Mouse (Mus musculus): Measurements from ENCODE around the gene Plgrkt. TPM values are rescaled to one million over a fixed set of nuclear protein-coding genes. Genes with fewer than 3 reads are reported as not detected.

The Plgrkt gene
- polyA plus RNA-seq, 1 experiment from 2014 or later, result 147 TPM

GRCm38 (mm10) chr19:29311791-29312190 is 55.4 kb downstream of the Plgrkt start:
- Histone ChIP-seq H3K27me3 (replicated peaks; ENCODE audit: control insufficient read depth, insufficient read depth, low read length) (no peaks in the 10 kb centered on the region), H3K9ac (ENCODE audit: low read depth, low read length) (no peak overlapping the region), H3K36me3 (ENCODE audit: control insufficient read depth, insufficient read depth) (peaks cover 30% of the 10 kb centered on the region), H3K4me2 (replicated peaks; ENCODE audit: low read depth) (no peak overlapping the region), H3K4me3 (ENCODE audit: low read depth, low read length) (no peak overlapping the region), H3K9me3 (ENCODE audit: control insufficient read depth) (no peaks in the 10 kb centered on the region), H3K4me1 (replicated peaks; ENCODE audit: control insufficient read depth, insufficient read depth, low read length) (no peaks in the 10 kb centered on the region), H3K27ac (ENCODE audit: low read depth, low read length) (no peak overlapping the region; the same call in 1 of the 2 replicates)
- 96% methylated on average over 8 of the region's 8 CpGs for WGBS
- no peak for TF ChIP-seq CTCF (IDR thresholded peaks at IDR 0.05; ENCODE audit: low read depth)
- ATAC-seq, result no peak

GRCm38 (mm10) chr19:29308832-29309231 is 58.4 kb downstream of the Plgrkt start:
- Histone ChIP-seq H3K4me2 (replicated peaks; ENCODE audit: low read depth) (no peak overlapping the region), H3K9me3 (ENCODE audit: control insufficient read depth) (no peaks in the 10 kb centered on the region), H3K9ac (ENCODE audit: low read depth, low read length) (no peak overlapping the region), H3K4me1 (replicated peaks; ENCODE audit: control insufficient read depth, insufficient read depth, low read length) (no peaks in the 10 kb centered on the region), H3K27ac (ENCODE audit: low read depth, low read length) (no peak overlapping the region), H3K27me3 (replicated peaks; ENCODE audit: control insufficient read depth, insufficient read depth, low read length) (no peaks in the 10 kb centered on the region), H3K36me3 (ENCODE audit: control insufficient read depth, insufficient read depth) (peaks cover 37% of the 10 kb centered on the region), H3K4me3 (ENCODE audit: low read depth, low read length) (no peak overlapping the region)
- ATAC-seq, result no peak
- TF ChIP-seq CTCF (IDR thresholded peaks at IDR 0.05; ENCODE audit: low read depth), result peak; percentile 40

GRCm38 (mm10) chr19:29302119-29302518 is 65.1 kb downstream of the Plgrkt start:
- WGBS, result 91% methylated on average over 2 of the region's 2 CpGs
- no peak for TF ChIP-seq CTCF (IDR thresholded peaks at IDR 0.05; ENCODE audit: low read depth)
- no peak for ATAC-seq

GRCm38 (mm10) chr19:29300919-29301318 is 66.3 kb downstream of the Plgrkt start:
- H3K36me3 ChIP-seq (ENCODE audit: control insufficient read depth, insufficient read depth), result peaks cover 64% of the 10 kb centered on the region
- 94% methylated on average over 13 of the region's 13 CpGs for WGBS
- no peaks in the 10 kb centered on the region for H3K9me3 ChIP-seq (ENCODE audit: control insufficient read depth)
- TF ChIP-seq CTCF (IDR thresholded peaks at IDR 0.05; ENCODE audit: low read depth), result no peak
- H3K9ac ChIP-seq (ENCODE audit: low read depth, low read length), result no peak overlapping the region
- no peak overlapping the region for H3K4me3 ChIP-seq (ENCODE audit: low read depth, low read length)
- H3K4me2 ChIP-seq (replicated peaks; ENCODE audit: low read depth), result no peak overlapping the region
- no peaks in the 10 kb centered on the region for H3K27me3 ChIP-seq (replicated peaks; ENCODE audit: control insufficient read depth, insufficient read depth, low read length)
- no peak for ATAC-seq
- no peak overlapping the region for H3K27ac ChIP-seq (ENCODE audit: low read depth, low read length)
- H3K4me1 ChIP-seq (replicated peaks; ENCODE audit: control insufficient read depth, insufficient read depth, low read length), result no peaks in the 10 kb centered on the region

More at GRCm38 (mm10) chr19:29302119-29302518, 65.1 kb downstream of the Plgrkt start:
- Histone ChIP-seq H3K9me3 (ENCODE audit: control insufficient read depth) (no peaks in the 10 kb centered on the region), H3K4me1 (replicated peaks; ENCODE audit: control insufficient read depth, insufficient read depth, low read length) (no peaks in the 10 kb centered on the region), H3K4me3 (ENCODE audit: low read depth, low read length) (no peak overlapping the region), H3K27me3 (replicated peaks; ENCODE audit: control insufficient read depth, insufficient read depth, low read length) (no peaks in the 10 kb centered on the region), H3K36me3 (ENCODE audit: control insufficient read depth, insufficient read depth) (peaks cover 53% of the 10 kb centered on the region), H3K9ac (ENCODE audit: low read depth, low read length) (no peak overlapping the region), H3K4me2 (replicated peaks; ENCODE audit: low read depth) (no peak overlapping the region), H3K27ac (ENCODE audit: low read depth, low read length) (no peak overlapping the region)

Other genes with a start within 250 kb of the Plgrkt start
- 11.2 and 11.7 TPM in 2 replicates for gene Jak2, start 115.6 kb downstream of the Plgrkt start, polyA plus RNA-seq (2015; fragmentation: Nextera tagmentation; extraction: Ambion mirVana)
- gene Insl6, start 42.0 kb downstream of the Plgrkt start, polyA plus RNA-seq (2015; fragmentation: Nextera tagmentation; extraction: Ambion mirVana), result 48.4 and 50.0 TPM in 2 replicates
- not detected in 2 replicates for gene Rln1, start 32.7 kb downstream of the Plgrkt start, polyA plus RNA-seq (2015; fragmentation: Nextera tagmentation; extraction: Ambion mirVana)
- 0.30 TPM in 2 replicates for gene Cd274, start 65 bp upstream of the Plgrkt start, polyA plus RNA-seq (2015; fragmentation: Nextera tagmentation; extraction: Ambion mirVana)
- 0.17 TPM in 1 of 2 replicates, not detected in the other for gene Pdcd1lg2, start 43.5 kb upstream of the Plgrkt start, polyA plus RNA-seq (2015; fragmentation: Nextera tagmentation; extraction: Ambion mirVana)
- gene Ric1, start 154.9 kb upstream of the Plgrkt start, polyA plus RNA-seq (2015; fragmentation: Nextera tagmentation; extraction: Ambion mirVana), result 10.2 and 12.0 TPM in 2 replicates